Mouse (Mus musculus) adrenal gland, adult 8-10 months (tissue): ENCODE results near the gene Gm10401. TPM values are rescaled to one million over a fixed set of nuclear protein-coding genes. Genes with fewer than 3 reads are reported as not detected.

Experiments used
- DNase-seq: peaks from one replicate; pipeline ENCODE4 v3.0.0; 2022
- total RNA-seq, 4 experiments: library from RNA; stranded (reverse); gene quantifications; 2 replicates each; pipeline ENCODE4 v1.2.4; 2022

The Gm10401 gene
- total RNA-seq = not detected

GRCm38 (mm10) chr5:115098195-115098594 lies at the start of gene Gm10401:
Gm10401 (minus strand) TSS chr5:115098295.
- no peak for DNase-seq

DNA sequence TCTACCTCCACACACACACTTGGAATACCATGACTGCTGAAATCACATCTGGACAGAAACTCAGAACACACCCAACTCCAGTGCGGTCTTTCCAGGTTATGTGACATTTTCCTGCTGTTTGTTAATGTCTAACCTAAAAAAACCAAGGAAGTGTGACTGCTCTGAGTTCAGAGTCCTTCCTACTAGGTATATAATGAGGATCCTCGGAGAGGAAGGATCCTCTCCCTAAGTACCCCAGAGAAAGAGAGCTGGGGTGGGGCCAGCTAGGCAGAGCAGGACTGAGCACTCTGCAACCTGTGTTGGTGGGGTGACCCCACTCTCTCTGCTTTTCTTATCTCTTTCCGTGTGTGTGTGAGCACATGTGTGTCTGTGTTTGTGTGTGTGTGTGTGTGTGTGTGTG lies 49.3 kb upstream of the Gm10401 start:
- DNase-seq = no peak

DNA sequence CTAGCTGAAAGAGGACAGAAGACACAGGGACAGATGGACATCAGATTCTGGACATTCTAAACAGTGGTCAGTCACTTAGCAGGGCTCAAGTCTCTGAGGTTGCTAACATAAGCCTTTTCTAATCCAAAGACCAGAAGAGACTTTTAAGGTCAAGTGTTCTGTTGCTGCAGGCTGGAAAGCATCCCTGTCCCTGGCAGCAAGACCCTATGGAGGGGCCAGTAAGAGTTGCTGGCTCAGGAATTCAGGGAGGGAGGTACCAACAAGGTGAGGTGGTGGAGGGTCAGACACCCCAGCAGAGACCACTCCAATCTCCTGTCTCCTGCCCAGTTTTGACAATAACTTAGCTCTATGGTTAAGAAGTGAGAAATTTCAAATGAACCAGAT lies 48.6 kb upstream of the Gm10401 start:
- DNase-seq = no peak

DNA sequence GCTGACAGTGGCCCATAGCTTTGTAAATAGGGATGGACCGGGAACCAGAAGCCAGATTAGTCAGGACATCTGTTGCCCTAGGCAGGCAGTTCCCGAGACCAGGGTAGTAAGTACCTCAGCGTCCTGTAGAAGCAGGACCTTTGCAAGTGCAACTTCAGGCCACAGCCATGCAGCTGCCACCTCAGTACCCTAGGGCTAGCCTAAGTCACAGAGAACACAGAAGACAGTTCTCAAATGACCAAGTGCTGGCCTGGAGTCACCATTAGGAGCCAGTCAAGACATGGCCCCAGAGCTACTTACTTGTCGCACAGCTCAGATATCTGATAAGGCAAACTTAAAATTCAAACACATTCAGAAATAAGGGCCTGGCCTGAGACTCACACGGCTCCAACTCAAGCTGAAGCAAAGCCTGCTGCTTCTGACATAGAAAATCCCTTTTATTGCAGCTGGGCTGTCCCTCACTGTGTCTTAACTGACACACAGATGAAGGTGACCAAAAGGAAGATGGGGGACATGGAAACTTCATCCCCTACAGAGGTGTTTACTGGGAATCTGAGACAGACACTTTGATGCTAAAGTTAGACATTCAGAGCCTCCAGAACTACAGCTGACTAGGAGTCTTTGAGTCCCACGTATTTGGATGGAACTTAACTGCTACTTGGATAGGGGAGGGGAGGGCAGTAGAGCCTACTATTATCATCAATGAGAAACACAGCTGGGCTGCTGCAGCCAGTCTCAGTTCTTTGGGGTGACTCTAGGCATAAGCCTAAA lies 48.1 kb upstream of the Gm10401 start:
- no peak for DNase-seq

DNA sequence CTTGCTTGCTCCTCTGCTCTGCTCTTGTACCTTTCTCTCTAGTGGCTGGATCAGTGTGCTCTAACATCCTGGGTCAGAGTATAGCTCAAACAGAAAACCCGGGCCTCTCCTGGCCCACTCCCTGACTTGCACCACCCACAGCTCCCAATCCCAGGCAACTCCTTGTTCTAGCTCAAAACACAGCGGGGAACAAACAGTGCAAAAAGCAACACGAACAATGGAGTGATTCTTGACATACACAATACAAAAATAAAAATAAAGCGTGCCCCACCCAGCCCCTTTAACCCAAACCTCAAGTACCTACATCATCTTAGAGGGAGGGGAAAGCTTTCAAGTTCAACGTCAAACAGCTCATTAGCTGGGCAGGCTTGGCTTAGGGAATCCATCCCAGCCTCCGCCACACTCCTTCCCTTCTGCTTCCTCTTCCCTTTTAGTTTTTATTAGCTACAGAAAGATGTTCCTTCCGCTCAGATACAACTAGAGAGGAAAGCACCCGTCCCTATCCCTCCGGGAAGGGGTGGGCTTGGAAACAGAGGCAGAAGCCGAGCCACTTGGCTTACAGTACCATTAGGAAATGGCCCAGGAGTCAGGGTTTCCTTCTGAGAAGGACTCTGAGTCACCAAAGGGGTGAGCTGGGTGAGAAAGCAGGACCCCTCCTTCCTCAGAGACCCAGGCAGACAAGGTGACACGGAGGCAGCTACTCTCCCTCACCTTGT lies 47.3 kb upstream of the Gm10401 start:
- DNase-seq = no peak

GRCm38 (mm10) chr5:115144471-115144870 lies 46.4 kb upstream of the Gm10401 start:
- no peak for DNase-seq

DNA sequence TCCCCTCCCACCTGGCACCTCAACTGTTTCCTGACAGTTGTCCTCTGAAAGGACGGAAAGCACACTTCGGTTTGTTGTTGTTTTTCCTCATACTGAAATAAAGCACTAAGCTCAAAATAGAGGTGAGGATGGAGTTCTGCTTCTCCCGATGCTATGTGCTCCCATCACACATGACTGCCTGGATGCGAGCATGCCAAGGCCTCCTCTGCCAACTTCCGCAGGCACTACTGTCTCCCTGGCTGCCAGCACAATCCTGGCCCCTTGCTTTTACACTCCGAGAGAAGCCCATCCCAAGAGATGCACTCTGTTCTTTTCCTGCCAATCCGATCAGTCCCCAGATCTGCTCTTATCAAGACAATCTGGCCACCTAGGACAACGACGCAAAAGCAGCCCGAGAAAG lies 45.5 kb upstream of the Gm10401 start:
- DNase-seq = no peak

- DNase-seq = no peak
Observed at GRCm38 (mm10) chr5:115142166-115142697, 44.1 kb upstream of the Gm10401 start.

- DNase-seq = no peak
Observed at GRCm38 (mm10) chr5:115140726-115141125, 42.6 kb upstream of the Gm10401 start.

GRCm38 (mm10) chr5:115139124-115139523 lies 41.0 kb upstream of the Gm10401 start:
- DNase-seq = no peak

DNA sequence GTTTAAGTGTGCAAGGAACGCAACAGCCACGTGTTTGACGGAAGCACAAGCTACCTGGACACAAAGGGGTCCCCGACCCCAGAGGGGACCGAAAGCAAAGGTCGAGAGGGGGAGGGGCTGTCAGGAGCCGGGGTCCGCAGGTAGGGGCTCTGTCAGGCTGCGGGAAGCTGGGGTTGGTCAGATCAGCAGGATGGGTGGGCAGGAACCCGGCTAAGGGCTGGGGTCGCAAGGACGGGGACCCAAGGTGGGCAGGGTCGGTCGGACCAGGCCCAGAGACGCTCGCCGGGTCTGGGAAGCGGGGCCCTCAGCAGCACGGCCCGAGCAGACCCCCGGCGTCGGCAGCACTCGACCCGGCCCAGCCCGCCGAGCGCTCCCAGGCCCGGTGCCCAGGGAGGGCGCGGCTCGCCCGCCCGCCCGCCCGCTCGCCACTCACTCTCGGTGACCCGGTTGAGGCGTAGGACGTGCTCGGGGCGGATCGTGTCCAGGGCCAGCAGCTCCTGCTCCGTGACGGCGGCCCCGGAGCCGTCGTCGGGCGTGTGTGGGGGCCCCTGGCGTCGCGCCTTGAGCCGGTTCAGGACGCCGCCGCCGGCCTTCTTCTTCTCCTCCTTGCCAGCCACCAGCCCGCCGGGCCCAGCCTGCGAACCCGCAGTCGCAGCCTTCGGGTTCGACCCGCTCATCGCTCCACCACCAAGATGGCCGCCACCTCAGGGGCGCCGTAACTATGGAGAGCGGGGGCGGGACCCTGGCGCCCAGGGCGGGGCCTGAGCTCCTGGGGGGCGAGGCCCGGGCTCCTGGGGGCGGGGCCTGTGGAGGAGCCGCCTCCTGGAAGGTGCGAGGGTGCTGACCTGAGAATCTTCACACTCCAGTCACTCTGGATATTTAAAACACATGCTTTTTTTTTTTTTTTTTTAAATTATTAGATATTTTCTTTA lies 36.4 kb upstream of the Gm10401 start, which contains the start of gene Unc119b:
TSS of gene Unc119b (minus strand) at position 742 of the 932 bp plus-strand sequence.
- peak; percentile 83 for DNase-seq

GRCm38 (mm10) chr5:115133358-115134066 lies 35.4 kb upstream of the Gm10401 start:
- DNase-seq = no peak

- no peak for DNase-seq
Observed at GRCm38 (mm10) chr5:115132465-115132864, 34.4 kb upstream of the Gm10401 start.

- DNase-seq = no peak
Observed at GRCm38 (mm10) chr5:115129328-115129727, 31.2 kb upstream of the Gm10401 start.

DNA sequence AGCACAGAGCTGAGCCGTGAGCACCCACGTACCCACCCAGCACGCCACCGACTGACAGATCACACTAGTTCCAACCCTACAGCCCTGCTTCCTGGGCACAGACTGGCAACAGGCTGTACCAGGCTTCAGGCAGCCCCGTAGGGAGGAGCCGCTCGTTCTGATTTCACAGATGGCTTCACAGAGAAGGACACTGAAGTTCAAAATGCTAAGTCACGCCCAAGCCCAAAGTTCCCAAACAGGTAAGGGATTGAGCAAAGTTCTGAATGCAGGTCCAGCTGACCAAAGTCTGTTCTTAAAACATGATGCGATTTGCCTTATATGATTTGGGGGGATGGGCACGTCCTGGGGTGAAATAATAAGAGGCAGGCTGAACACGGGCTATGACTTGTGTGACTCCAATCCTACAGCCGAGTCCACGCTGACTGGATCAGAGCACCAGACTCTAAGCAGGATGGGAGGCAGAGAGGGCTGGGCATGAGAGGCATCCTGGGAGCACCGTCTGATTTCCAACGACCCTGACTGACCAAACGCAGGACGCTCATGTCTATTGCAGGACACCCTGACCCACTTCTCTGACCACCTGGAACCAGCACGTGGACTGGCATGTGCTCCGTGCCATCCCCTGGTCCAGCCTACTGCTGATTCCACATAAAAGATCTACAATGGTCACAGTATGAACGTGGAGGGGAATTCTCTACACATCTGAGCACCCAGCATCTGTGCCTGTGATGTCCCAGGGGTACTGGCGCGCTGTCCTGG lies 29.5 kb upstream of the Gm10401 start:
- DNase-seq = no peak

DNA sequence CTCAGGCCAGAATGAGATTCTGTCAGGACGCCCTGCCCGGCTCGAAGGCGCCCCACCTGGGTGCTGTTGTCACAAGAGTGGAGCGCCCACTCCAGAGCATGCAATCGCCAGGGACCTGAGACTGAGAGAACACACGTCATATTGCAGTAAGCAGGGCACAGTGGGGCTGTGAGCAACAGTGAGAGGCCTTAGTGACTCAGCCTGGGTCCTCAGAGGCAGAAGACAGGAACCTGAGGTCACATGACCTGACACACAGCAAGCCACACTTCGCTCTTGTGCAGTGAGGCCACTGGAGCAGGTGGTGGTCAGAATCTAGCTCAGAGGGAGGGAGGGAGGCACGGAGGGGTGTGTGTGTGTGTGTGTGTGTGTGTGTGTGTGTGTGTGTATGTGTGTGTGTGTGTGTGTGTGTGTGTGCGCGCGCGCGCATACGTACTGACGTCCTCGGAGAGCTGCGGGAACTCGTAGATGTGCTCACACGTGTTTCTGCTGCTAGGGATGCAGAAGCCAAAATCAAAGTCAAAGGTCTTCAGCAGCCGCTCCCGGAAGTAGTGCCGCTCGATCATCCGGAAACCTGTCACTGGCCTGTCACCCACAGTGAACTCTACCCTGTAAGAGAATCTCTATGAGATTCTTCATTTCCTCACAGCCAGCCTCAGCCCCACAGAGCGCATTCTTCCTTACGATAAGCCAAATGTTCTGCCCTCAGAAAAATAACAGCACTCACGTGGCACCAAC lies 28.6 kb upstream of the Gm10401 start:
- no peak for DNase-seq

DNA sequence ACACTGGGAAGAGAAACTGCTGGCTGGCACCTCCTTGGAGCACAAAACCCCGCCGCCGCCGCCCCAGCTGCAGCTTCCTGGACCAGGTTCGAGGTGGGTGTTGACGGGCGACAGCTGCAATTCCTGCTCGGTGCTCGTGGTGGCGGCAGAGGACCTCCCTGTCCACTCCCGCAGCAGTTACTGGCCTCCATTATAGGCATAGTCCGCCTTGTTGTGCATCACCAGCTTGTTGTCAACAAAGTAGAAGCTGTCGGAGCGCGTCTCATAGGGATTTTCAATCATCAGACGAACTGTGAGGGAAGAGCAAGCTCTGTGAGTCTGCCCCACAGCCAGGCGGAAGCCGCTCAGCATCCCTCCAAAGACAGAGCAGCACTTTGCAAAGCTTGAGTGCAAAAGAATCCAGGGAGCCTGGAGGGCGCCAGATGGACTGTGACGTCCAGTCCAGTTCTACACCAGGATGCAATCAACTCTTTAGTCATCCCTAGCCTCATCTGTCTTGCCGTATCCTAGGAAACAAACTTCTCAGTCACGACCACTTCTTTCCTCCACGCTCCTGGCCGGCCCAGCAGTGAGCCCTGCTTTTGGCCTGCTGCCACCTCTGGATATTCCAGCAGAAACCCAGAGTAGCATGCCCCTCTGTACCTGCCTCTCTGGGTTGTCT lies 27.2 kb upstream of the Gm10401 start:
- DNase-seq = peak; percentile 71

DNA sequence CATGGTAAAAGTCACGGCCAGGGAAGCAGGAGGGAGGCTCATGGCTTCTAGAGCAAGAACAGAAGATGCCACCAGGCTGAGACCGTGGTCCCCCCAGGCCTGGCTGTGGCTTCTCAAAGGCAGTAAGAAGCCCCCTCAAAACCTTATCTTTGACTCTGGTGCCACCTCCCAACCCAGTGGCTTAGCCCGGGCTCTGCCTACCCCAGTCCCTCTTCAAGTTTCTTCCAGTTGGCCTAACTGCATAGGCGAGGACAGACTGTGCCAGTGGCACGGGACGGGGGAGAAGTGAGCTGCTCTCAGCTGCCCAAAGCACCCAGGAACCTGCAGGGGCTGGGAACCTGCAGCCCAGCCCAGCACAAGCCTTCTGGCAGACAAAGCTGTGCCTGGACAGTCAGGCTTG lies 26.6 kb upstream of the Gm10401 start:
- DNase-seq = no peak

DNA sequence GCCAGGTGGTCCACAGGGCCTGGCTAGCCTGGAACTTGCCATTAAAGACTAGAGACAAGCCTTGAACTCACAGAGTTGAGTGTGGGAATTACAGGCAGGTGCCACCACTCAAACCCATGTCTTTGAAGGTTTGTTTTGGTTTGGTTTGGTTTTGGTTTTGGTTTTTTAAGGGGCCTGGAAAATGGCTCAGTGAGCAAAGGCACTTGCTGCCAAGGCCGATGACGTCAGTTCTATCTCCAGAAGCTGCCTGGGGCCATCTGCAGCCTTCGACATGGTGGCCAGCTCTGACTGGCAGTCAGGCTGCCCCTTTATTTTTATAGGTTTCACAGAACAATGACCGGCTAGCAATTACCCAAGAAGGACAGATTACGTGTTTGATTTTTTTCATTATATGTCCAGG lies 22.9 kb upstream of the Gm10401 start:
- DNase-seq = no peak
